Mouse (Mus musculus): ENCODE results near the gene Vax2. TPM values are rescaled to one million over a fixed set of nuclear protein-coding genes. Genes with fewer than 3 reads are reported as not detected.
A peak's percentile ranks its signal among the peaks of the same experiment; 100 is the strongest.

Gene Vax2
- 0.07 and 0.10 TPM in 2 replicates for polyA plus RNA-seq (2012; rRNA removed)

DNA sequence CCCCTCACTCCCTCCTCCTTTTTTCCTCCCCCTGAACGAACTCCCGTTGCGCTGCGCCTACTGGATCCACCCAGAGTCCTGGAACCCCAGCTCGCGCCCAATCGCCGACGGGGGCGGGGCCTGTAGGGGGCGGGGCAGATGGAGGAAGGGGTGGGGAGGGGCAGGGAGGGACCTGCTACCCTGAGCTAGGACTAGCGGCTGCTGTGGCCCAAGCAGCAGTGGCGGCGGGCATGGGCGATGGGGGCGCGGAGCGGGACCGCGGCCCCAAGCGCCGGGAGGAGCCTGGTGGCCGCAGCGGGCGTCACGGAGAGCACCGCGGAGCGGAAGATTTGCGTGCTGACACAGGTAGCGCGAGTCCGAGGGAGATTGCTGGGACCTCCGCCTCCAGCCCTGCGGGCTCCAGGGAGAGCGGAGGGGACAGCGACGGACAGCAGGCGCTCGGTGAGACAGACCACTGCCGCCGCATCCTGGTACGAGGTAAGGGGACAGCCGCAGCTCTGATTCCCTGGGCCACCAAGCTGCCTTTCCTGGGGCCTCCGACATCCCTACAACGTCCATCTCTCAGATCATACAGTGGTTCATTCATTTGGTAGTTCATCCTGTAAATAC is at the start of gene Vax2:
Gene Vax2, plus strand, starts transcription at position 198 of the 609 bp plus-strand sequence.
- peak; percentile 89 for DNase-seq (ENCODE audit: low read depth)
- TF ChIP-seq POLR2A (IDR thresholded peaks at IDR 0.05; ENCODE audit: borderline replicate concordance, extremely low read depth, insufficient read depth, insufficient read length, poor library complexity, severe bottlenecking) = no peak
- no peak for TF ChIP-seq CTCF (IDR thresholded peaks at IDR 0.05; ENCODE audit: borderline replicate concordance, extremely low read depth, insufficient read depth, insufficient read length)

DNA sequence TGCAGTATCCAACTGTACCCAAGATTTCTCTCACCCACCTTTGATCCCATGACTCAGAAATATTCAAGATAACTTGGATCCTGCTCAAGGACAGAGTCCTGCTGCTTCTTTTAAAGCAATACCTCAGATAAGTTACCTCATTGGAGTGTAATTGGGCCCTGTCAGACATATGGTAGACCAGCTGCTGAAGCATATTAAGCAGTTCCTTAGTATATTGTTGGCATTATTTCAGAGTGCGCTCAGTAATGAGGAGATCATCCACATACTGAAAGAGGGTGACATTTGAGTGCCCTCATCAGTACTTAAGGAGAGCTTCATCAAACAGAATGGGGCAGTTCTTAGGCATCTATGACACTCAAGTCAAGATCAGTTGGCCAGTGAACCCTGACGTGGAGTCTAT is 46.1 kb upstream of the Vax2 start:
- TF ChIP-seq CTCF (IDR thresholded peaks at IDR 0.05; ENCODE audit: borderline replicate concordance, extremely low read depth, insufficient read depth, insufficient read length) (no peak), POLR2A (IDR thresholded peaks at IDR 0.05; ENCODE audit: borderline replicate concordance, extremely low read depth, insufficient read depth, insufficient read length, poor library complexity, severe bottlenecking) (no peak)
- peak; percentile 77 for DNase-seq (ENCODE audit: low read depth)

DNA sequence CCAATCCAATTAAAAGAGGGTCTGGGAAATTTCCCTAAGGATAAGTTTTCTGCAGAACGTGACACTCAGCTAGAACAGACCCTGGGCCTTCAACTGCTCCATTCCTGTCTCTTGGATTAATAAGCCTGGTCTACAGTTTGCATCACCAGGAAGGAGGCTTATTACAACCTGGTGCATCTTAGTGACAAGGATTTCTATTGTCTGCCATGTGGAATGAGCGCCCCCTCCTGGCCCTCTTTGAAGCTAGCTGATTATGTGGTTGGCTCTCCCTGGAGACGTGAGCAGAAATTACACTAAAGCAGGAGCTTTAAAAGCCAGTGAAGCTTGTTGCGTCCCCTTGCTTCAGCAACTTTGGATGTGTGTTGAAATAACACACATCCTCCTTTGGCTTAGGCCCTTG is 37.7 kb upstream of the Vax2 start:
- TF ChIP-seq CTCF (IDR thresholded peaks at IDR 0.05; ENCODE audit: borderline replicate concordance, extremely low read depth, insufficient read depth, insufficient read length) (peak; percentile 86), POLR2A (IDR thresholded peaks at IDR 0.05; ENCODE audit: borderline replicate concordance, extremely low read depth, insufficient read depth, insufficient read length, poor library complexity, severe bottlenecking) (no peak)
- peak; percentile 90 for DNase-seq (ENCODE audit: low read depth)

DNA sequence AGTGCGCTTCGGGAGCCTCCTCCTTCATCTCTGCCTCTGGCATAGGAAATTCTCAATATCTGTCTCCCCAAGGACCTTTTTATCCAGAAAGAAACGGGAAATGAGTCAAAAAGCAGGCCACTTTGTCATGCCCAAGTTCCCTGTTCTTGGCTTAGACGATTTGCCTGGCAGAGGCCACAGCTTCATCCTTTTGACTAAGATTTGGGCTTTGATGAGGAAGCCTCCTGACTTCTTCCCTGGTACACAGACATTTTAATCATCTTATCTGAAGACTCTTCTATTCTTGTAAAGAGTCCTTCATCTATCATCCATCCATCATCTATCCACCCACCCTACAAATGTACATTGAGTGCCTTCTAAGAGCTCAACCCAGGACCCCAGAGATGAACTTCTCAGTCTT is 33.3 kb upstream of the Vax2 start, which contains the start of gene Cd207:
Gene Cd207, minus strand, starts transcription at position 101 of the 400 bp plus-strand sequence.
- TF ChIP-seq CTCF (IDR thresholded peaks at IDR 0.05; ENCODE audit: borderline replicate concordance, extremely low read depth, insufficient read depth, insufficient read length) (no peak), POLR2A (IDR thresholded peaks at IDR 0.05; ENCODE audit: borderline replicate concordance, extremely low read depth, insufficient read depth, insufficient read length, poor library complexity, severe bottlenecking) (no peak)
- DNase-seq (ENCODE audit: low read depth) = no peak

DNA sequence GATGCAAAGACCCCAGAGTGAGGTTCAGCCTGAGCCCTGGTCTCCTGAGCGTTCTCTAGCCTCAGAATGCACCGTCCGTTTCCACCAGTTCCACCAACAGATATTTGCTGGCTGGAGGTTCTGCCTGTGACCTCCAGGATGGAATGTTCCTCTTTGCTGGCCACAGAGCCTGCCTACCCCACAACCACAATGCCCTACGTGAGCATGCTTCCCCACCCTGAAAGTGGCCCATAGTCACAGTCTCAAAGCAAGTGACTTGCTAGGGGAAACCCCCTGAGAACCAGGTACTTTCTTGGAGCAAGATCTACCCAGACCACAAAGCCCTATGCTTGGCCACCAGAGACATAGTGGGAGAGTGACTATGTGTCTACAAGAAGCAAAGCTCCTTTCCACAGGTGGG is 21.7 kb upstream of the Vax2 start:
- no peak for TF ChIP-seq CTCF (IDR thresholded peaks at IDR 0.05; ENCODE audit: borderline replicate concordance, extremely low read depth, insufficient read depth, insufficient read length)
- TF ChIP-seq POLR2A (IDR thresholded peaks at IDR 0.05; ENCODE audit: borderline replicate concordance, extremely low read depth, insufficient read depth, insufficient read length, poor library complexity, severe bottlenecking) = no peak
- DNase-seq (ENCODE audit: low read depth) = no peak

DNA sequence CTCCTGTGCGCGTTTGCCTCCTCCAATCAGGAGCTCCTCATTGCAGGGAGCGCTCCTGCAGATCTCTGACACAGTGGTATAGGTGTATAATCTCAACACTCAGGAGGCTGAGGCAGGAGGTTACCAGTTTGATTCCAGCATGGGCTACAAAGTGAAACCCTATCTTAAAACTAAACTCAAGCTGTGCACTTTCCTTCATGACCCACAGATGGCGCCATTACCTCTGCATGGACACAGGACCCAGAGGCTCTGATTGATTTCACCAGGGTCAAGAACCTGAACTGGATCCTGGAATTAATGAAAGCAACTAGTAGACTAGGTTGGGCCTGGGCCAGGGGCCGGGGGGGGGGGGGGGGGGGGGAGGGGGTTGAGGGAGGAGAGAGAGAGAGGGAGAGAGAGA is 20.8 kb upstream of the Vax2 start:
- TF ChIP-seq POLR2A (IDR thresholded peaks at IDR 0.05; ENCODE audit: borderline replicate concordance, extremely low read depth, insufficient read depth, insufficient read length, poor library complexity, severe bottlenecking) (no peak), CTCF (IDR thresholded peaks at IDR 0.05; ENCODE audit: borderline replicate concordance, extremely low read depth, insufficient read depth, insufficient read length) (peak; percentile 80)
- peak; percentile 62 for DNase-seq (ENCODE audit: low read depth)

DNA sequence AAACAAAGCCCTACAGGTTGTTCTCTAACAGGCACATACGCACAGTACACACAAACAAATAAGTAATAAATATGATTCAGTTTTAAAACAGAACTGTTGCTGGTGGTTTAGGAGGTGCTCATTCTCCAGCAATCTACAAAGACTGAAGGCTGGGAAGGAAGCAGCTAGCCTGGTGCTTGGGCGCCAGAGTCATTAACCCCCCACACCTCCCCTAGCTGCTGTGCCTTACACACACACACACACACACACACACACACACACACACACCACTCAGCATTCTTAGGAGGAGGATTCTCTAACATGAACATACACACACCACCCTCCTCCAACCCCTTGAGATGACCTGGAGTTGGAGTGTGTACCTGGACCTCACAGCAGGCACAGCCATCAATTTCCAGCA is 20.1 kb upstream of the Vax2 start:
- no peak for DNase-seq (ENCODE audit: low read depth)
- TF ChIP-seq CTCF (IDR thresholded peaks at IDR 0.05; ENCODE audit: borderline replicate concordance, extremely low read depth, insufficient read depth, insufficient read length) = no peak
- TF ChIP-seq POLR2A (IDR thresholded peaks at IDR 0.05; ENCODE audit: borderline replicate concordance, extremely low read depth, insufficient read depth, insufficient read length, poor library complexity, severe bottlenecking) = no peak

DNA sequence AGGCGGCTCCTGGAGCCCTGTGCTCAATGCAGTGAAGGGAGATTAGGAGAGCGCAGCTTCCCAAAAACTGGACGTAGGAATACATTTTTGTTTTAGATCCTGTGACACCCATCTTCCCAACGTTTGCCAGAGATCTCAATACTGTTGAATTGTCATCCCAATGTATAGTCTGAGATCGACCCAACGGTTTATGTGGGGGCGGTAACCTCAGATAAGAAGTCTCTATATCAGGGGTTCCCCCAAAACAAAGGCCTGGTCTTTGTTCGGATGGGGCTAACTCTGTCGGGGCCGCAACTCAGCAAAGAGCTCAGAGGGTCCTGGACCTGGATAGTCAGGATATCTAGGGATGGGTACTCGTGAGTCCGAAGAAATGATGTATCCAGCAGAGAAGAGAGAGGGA is 18.1 kb upstream of the Vax2 start:
- no peak for DNase-seq (ENCODE audit: low read depth)
- TF ChIP-seq CTCF (IDR thresholded peaks at IDR 0.05; ENCODE audit: borderline replicate concordance, extremely low read depth, insufficient read depth, insufficient read length) (no peak), POLR2A (IDR thresholded peaks at IDR 0.05; ENCODE audit: borderline replicate concordance, extremely low read depth, insufficient read depth, insufficient read length, poor library complexity, severe bottlenecking) (no peak)

DNA sequence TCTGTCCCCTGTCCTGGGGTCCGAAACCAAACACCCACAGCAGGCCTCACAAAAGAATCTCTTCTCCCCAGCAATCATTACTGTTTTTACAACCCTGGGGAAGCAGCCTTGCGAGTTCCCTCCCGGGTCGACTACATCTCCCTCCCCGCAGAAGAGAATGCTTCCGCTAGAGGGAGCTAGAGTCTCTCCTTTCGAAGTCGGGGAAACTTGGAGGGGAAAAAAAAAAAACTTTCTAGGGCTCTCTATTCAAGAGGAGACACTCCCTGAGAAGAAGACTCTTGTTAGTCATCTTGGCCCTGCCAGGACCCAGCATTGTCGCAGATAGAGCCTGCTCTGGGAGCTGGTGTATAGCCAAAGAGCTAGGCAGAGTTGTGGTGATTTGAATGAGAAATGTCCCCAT is 17.2 kb upstream of the Vax2 start:
- peak; percentile 78 for TF ChIP-seq CTCF (IDR thresholded peaks at IDR 0.05; ENCODE audit: borderline replicate concordance, extremely low read depth, insufficient read depth, insufficient read length)
- no peak for TF ChIP-seq POLR2A (IDR thresholded peaks at IDR 0.05; ENCODE audit: borderline replicate concordance, extremely low read depth, insufficient read depth, insufficient read length, poor library complexity, severe bottlenecking)
- peak; percentile 88 for DNase-seq (ENCODE audit: low read depth)

DNA sequence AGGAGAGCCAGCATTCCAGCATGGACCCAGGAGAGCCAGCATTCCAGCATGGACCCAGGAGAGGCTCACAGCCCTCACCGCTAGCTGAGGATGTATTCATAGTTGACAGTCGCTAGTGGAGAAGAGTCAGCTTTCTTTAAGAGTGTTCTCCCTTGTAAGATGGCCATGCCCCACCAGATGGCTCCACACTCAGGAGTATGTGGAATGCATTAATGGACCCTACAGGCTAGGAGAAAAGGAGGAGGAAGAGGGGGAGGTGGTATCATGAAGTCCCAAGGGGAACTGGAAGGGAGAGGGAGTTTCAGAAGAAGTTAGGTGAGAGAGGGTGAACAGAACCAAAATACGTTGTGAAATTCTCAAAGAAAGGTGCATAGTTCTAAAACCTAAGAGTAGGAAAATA is 15.3 kb upstream of the Vax2 start:
- TF ChIP-seq POLR2A (IDR thresholded peaks at IDR 0.05; ENCODE audit: borderline replicate concordance, extremely low read depth, insufficient read depth, insufficient read length, poor library complexity, severe bottlenecking) (no peak), CTCF (IDR thresholded peaks at IDR 0.05; ENCODE audit: borderline replicate concordance, extremely low read depth, insufficient read depth, insufficient read length) (peak; percentile 9; the same call in 1 of the 2 replicates)
- no peak for DNase-seq (ENCODE audit: low read depth)

DNA sequence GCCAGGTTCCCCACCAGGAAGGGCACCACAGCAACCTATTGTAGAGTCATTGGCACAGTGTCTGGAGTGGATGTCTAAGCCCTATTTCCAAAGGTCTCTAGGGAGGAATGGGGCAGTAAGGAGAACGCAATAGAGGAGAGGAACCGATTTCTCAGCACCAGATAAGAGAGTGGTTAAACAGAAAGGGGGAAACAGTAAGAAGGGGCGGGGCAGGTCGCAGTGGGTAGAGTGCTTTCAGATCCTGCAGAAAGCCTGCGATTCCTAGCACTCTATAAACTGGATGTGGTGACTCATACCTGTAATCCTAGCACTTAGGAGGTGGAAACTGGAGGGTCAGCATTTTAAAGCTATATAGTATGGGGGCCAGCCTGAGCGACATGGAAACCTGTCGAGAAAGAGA is 14.4 kb upstream of the Vax2 start:
- DNase-seq (ENCODE audit: low read depth) = no peak
- no peak for TF ChIP-seq CTCF (IDR thresholded peaks at IDR 0.05; ENCODE audit: borderline replicate concordance, extremely low read depth, insufficient read depth, insufficient read length)
- TF ChIP-seq POLR2A (IDR thresholded peaks at IDR 0.05; ENCODE audit: borderline replicate concordance, extremely low read depth, insufficient read depth, insufficient read length, poor library complexity, severe bottlenecking) = no peak

DNA sequence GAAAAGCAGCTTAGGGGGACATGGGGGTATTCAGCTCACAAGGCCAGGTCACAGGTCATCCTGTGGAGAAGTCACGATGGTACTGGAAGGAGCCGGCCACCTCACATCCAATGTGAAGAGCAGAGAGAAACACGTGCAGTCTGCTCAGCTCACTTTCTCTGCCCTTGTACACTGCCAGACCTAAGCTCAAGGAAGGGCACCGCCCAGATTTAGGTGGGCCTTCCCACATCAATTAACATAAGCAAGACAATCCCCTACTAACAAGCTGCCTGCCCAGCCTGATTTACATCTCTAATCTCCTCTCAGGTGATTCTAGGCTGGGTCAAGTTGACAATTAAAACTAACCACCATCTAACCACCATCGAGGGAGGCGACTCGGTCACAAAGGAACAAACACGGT is 13.1 kb upstream of the Vax2 start:
- TF ChIP-seq POLR2A (IDR thresholded peaks at IDR 0.05; ENCODE audit: borderline replicate concordance, extremely low read depth, insufficient read depth, insufficient read length, poor library complexity, severe bottlenecking) (no peak), CTCF (IDR thresholded peaks at IDR 0.05; ENCODE audit: borderline replicate concordance, extremely low read depth, insufficient read depth, insufficient read length) (no peak)
- DNase-seq (ENCODE audit: low read depth) = no peak
